In genomic region chr5:43841144-43842010, GRCm38 (mm10) we compare ENCODE assay signal across 9 mouse cellular contexts. TPM values are rescaled to one million over a fixed set of nuclear protein-coding genes. Genes with fewer than 3 reads are reported as not detected.
DNase-seq lines count a peak whose midpoint lies in the region; ATAC-seq and TF ChIP-seq lines count a peak whose summit lies in the region.
"Had no signal": no experiment of that assay in that cellular context is flagged by ENCODE, and none has a peak within 500 bp of the region (broad histone marks: within the 10 kb centered on the region; RNA-seq: fewer than 3 reads in every experiment).

No protein-coding gene starts in this region.

- WGBS in forebrain, embryonic 11.5 days: 55% methylated on average over 11 of the region's 11 CpGs
- WGBS in intestine, embryonic 14.5 days: 39% methylated on average over 11 of the region's 11 CpGs
- WGBS in lung, postnatal 0 days: 20% methylated on average over 11 of the region's 11 CpGs

- peak; percentile 69 for ATAC-seq in frontal cortex, adult (ENCODE audit: low TSS enrichment)
- ATAC-seq in forebrain, embryonic 11.5 days (replicated peaks; ENCODE audit: low FRiP score): no peak; the same call in 1 of the 2 replicates
- ATAC-seq in intestine, embryonic 14.5 days (replicated peaks; ENCODE audit: low FRiP score, low TSS enrichment, low read depth): peak; percentile 51; the same call in 1 of the 2 replicates
- peak; percentile 80 for ATAC-seq in lung, postnatal 0 days

- H3K9ac ChIP-seq in forebrain, embryonic 11.5 days (ENCODE audit: low read length): no peak overlapping the region
- H3K9ac ChIP-seq in intestine, embryonic 14.5 days (ENCODE audit: low read length): no peak overlapping the region
- peak overlapping the region; percentile 23; the same call in 1 of the 2 replicates for H3K9ac ChIP-seq in lung, postnatal 0 days (replicated peaks; ENCODE audit: low read depth)
- H3K9ac ChIP-seq: limb, embryonic 15.5 days had no signal

- no peak for TF ChIP-seq POLR2A in brain, embryonic 14.5 days (IDR thresholded peaks at IDR 0.05; ENCODE audit: borderline replicate concordance, extremely low read depth, insufficient read depth, insufficient read length, poor library complexity, severe bottlenecking)

- no peak; the same call in 1 of the 2 replicates for TF ChIP-seq EP300 in lung, postnatal 0 days (IDR thresholded peaks at IDR 0.05)

- no peaks in the 10 kb centered on the region for H3K9me3 ChIP-seq in forebrain, embryonic 11.5 days (ENCODE audit: control insufficient read depth, low read length)
- peaks cover 5% of the 10 kb centered on the region for H3K9me3 ChIP-seq in intestine, embryonic 14.5 days (ENCODE audit: control insufficient read depth, low read length)
- H3K9me3 ChIP-seq in lung, postnatal 0 days (ENCODE audit: low read length): no peaks in the 10 kb centered on the region
- H3K9me3 ChIP-seq: limb, embryonic 15.5 days had no signal

- no peaks in the 10 kb centered on the region for H3K4me1 ChIP-seq in forebrain, embryonic 11.5 days (replicated peaks; ENCODE audit: control insufficient read depth, insufficient read depth, low read length)
- H3K4me1 ChIP-seq in intestine, embryonic 14.5 days (replicated peaks; ENCODE audit: control insufficient read depth, insufficient read depth, low read length): peaks cover 6% of the 10 kb centered on the region; the same call in 1 of the 2 replicates
- H3K4me1 ChIP-seq in lung, postnatal 0 days (ENCODE audit: insufficient read depth, low read depth, low read length): no peaks in the 10 kb centered on the region
- H3K4me1 ChIP-seq: limb, embryonic 15.5 days had no signal

- H3K4me3 ChIP-seq in forebrain, embryonic 11.5 days (ENCODE audit: low read depth, low read length): no peak overlapping the region
- H3K4me3 ChIP-seq in intestine, embryonic 14.5 days (ENCODE audit: low read depth, low read length): no peak overlapping the region
- H3K4me3 ChIP-seq in lung, postnatal 0 days (ENCODE audit: low read depth, low read length): peak overlapping the region; percentile 31
- H3K4me3 ChIP-seq: limb, embryonic 15.5 days had no signal

- no peak overlapping the region for H3K27ac ChIP-seq in forebrain, embryonic 11.5 days (ENCODE audit: low read depth, low read length)
- H3K27ac ChIP-seq in intestine, embryonic 14.5 days (ENCODE audit: low read depth): no peak overlapping the region
- H3K27ac ChIP-seq in lung, postnatal 0 days (ENCODE audit: low read length): peak overlapping the region; percentile 38; the same call in 1 of the 2 replicates
- H3K27ac ChIP-seq: limb, embryonic 15.5 days had no signal

- H3K4me2 ChIP-seq in forebrain, embryonic 11.5 days (ENCODE audit: low read depth, low read length, severe bottlenecking): no peak overlapping the region
- peak overlapping the region; percentile 20 for H3K4me2 ChIP-seq in intestine, embryonic 14.5 days (ENCODE audit: low read length)
- H3K4me2 ChIP-seq in lung, postnatal 0 days (replicated peaks; ENCODE audit: low read depth, low read length): peak overlapping the region; percentile 56
- H3K4me2 ChIP-seq: limb, embryonic 15.5 days had no signal

- no peaks in the 10 kb centered on the region for H3K36me3 ChIP-seq in forebrain, embryonic 11.5 days (ENCODE audit: control insufficient read depth, insufficient read depth, low read length)
- no peaks in the 10 kb centered on the region for H3K36me3 ChIP-seq in intestine, embryonic 14.5 days (ENCODE audit: control insufficient read depth, insufficient read depth, low read length)
- no peaks in the 10 kb centered on the region for H3K36me3 ChIP-seq in lung, postnatal 0 days (ENCODE audit: insufficient read depth, low read length)
- H3K36me3 ChIP-seq: limb, embryonic 15.5 days had no signal

- no peak for DNase-seq in frontal cortex, postnatal 25 days (ENCODE audit: low spot score in 2 of 2)
- peak; percentile 85 for DNase-seq in A20 (ENCODE audit: low read depth, low spot score)
- DNase-seq in brain, embryonic 14.5 days (ENCODE audit: low read depth): peak; percentile 84
- peak; percentile 65 for DNase-seq in forebrain, embryonic 11.5 days (ENCODE audit: low spot score)
- no peak for DNase-seq in intestine, embryonic 14.5 days (ENCODE audit: low spot score)
- peak; percentile 92 for DNase-seq in lung, postnatal 0 days (ENCODE audit: low spot score)
- peak; percentile 80 for DNase-seq in retina, postnatal 1 day

- no peaks in the 10 kb centered on the region for H3K27me3 ChIP-seq in forebrain, embryonic 11.5 days (ENCODE audit: control insufficient read depth, insufficient read depth, low read length)
- no peaks in the 10 kb centered on the region for H3K27me3 ChIP-seq in intestine, embryonic 14.5 days (replicated peaks; ENCODE audit: control insufficient read depth, insufficient read depth, low read length)
- no peaks in the 10 kb centered on the region for H3K27me3 ChIP-seq in lung, postnatal 0 days (replicated peaks; ENCODE audit: insufficient read depth, low read length)
- H3K27me3 ChIP-seq: limb, embryonic 15.5 days had no signal

- peak; percentile 66; the same call in 1 of the 2 replicates for TF ChIP-seq CTCF in brain, embryonic 14.5 days (IDR thresholded peaks at IDR 0.05; ENCODE audit: borderline replicate concordance, extremely low read depth, insufficient read depth, insufficient read length)
- TF ChIP-seq CTCF in lung, postnatal 0 days (IDR thresholded peaks at IDR 0.05): peak; percentile 94

RNA-seq across cellular contexts. Expression of gene Fbxl5, which starts 19.9 kb away (rescaled TPM):
- 51.5 and 53.7 TPM in 2 replicates for polyA plus RNA-seq in brain, embryonic 14.5 days (2012; rRNA removed)
- 67.5 and 69.1 TPM in 2 replicates for polyA plus RNA-seq in forebrain, embryonic 11.5 days (2014; fragmentation: Nextera tagmentation; extraction: Ambion mirVana)
- polyA plus RNA-seq in intestine, embryonic 14.5 days (2014; fragmentation: Nextera tagmentation; extraction: Ambion mirVana): 65.6 and 71.0 TPM in 2 replicates
- polyA plus RNA-seq in lung, postnatal 0 days (2015; fragmentation: Nextera tagmentation; extraction: Ambion mirVana): 73.0 and 81.1 TPM in 2 replicates

RNA-seq across cellular contexts. Expression of gene Bst1, which starts 22.7 kb away (rescaled TPM):
- 0.04 and 0.11 TPM in 2 replicates for polyA plus RNA-seq in brain, embryonic 14.5 days (2012; rRNA removed)
- not detected in 2 replicates for polyA plus RNA-seq in forebrain, embryonic 11.5 days (2014; fragmentation: Nextera tagmentation; extraction: Ambion mirVana)
- polyA plus RNA-seq in intestine, embryonic 14.5 days (2014; fragmentation: Nextera tagmentation; extraction: Ambion mirVana): 0.26 and 0.38 TPM in 2 replicates
- 7.1 and 8.4 TPM in 2 replicates for polyA plus RNA-seq in lung, postnatal 0 days (2015; fragmentation: Nextera tagmentation; extraction: Ambion mirVana)

RNA-seq across cellular contexts. Expression of gene Cd38, which starts 27.0 kb away (rescaled TPM):
- polyA plus RNA-seq in brain, embryonic 14.5 days (2012; rRNA removed): 2.0 and 2.7 TPM in 2 replicates
- 6.3 TPM in 2 replicates for polyA plus RNA-seq in forebrain, embryonic 11.5 days (2014; fragmentation: Nextera tagmentation; extraction: Ambion mirVana)
- polyA plus RNA-seq in intestine, embryonic 14.5 days (2014; fragmentation: Nextera tagmentation; extraction: Ambion mirVana): 14.4 and 15.8 TPM in 2 replicates
- 33.0 and 42.2 TPM in 2 replicates for polyA plus RNA-seq in lung, postnatal 0 days (2015; fragmentation: Nextera tagmentation; extraction: Ambion mirVana)

Comparison
In these comparisons a context has a peak if more than half of its experiments do, and no peak if none do; other contexts are left out.
1. DNase-seq: peak in A20 (single experiment), brain, embryonic 14.5 days (single experiment), forebrain, embryonic 11.5 days (single experiment), lung, postnatal 0 days (single experiment) and retina, postnatal 1 day (single experiment); none in frontal cortex, postnatal 25 days (0 of 2) and intestine, embryonic 14.5 days (single experiment).